Mouse (Mus musculus): ENCODE measurements around the gene Slc9a5.

DNA sequence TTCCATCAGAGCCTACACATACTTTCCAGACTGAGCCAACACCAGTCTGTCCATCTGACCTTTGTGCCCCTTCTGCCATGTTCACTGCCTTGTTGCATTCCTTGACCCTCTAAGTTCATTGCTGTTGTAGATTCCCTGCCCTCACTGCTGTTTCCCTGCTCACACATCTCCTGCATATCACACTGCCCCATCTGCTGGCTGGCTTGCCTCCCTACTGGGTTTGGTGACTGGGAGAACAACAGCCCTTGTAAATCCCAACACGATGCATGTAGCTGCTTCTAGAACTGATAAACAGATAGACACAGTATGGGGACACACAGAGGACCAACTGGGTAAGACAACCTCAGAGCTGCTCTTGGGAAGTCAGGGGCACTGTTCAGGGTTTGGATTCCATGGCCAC lies 36.9 kb upstream of the Slc9a5 start:
- no peak for TF ChIP-seq HCFC1 (IDR thresholded peaks at IDR 0.05; ENCODE audit: borderline replicate concordance, insufficient read depth, low read length)
- no peak for TF ChIP-seq MAFK (IDR thresholded peaks at IDR 0.05; ENCODE audit: insufficient read depth, low read depth, low read length)
- TF ChIP-seq CHD2 (IDR thresholded peaks at IDR 0.05; ENCODE audit: low read depth, low read length), result no peak
